8 mouse cellular contexts compared by ENCODE assay signal in the genomic region with DNA sequence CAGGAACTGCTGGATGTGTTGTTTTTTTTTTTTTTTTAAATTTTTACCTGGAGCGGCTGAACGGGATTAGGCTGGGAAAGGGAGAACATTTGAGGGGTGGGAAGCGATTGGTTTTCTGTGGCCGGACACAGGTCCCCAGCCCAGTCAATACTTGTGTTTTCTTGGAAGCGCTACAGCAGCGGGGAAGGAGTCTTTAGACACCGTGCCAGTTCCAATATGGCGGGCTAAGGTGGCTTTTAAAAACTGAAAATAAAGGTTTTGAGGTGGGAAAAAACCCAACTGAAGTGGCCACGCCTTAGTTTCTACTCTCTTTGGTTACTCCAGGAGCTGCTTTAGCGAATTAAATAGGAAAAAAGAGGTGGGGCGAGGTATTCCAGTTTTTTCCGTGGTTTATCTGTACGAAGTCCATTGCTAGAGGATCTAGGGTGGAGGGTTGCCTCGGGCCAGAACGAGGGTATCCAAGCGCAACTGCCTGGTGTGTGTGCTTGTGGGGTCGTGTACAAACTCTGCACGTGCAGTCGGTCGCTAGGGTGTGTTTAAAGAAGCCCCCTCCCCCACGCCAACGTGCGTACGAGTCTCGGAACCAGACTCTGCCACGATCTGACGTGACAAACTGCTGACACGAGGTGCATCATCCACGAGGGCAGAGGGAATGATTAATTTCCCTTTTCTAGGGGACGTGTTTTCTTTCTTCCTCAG. TPM values are rescaled to one million over a fixed set of nuclear protein-coding genes. Genes with fewer than 3 reads are reported as not detected.
DNase-seq lines count a peak whose midpoint lies in the region; ATAC-seq lines count a peak whose summit lies in the region.

No protein-coding gene starts in this region.

- H3K9ac ChIP-seq in forebrain, embryonic 13.5 days = peak overlapping the region; percentile 64
- 0 out of 2 replicates have a peak overlapping the region, but pooled peaks have one; percentile 15 for H3K9ac ChIP-seq in neural tube, embryonic 11.5 days (ENCODE audit: low read length)

- H3K9me3 ChIP-seq in forebrain, embryonic 13.5 days (replicated peaks) = no peaks in the 10 kb centered on the region
- H3K9me3 ChIP-seq in limb, embryonic 10.5 days (replicated peaks) = no peaks in the 10 kb centered on the region
- no peaks in the 10 kb centered on the region for H3K9me3 ChIP-seq in neural tube, embryonic 11.5 days (ENCODE audit: control insufficient read depth, low read length)

- peak; percentile 2 for DNase-seq in kidney, adult 11 months
- no peak for DNase-seq in kidney, postnatal 25 days
- DNase-seq in NIH3T3 (ENCODE audit: low read depth) = peak; percentile 36
- peak; percentile 42 for DNase-seq in limb, embryonic 10.5 days (ENCODE audit: low spot score)
- DNase-seq in neural tube, embryonic 11.5 days (ENCODE audit: low spot score) = peak; percentile 38
- DNase-seq in frontal cortex, adult 2 months (ENCODE audit: extremely low spot score in 1 of 2, low spot score in 1 of 2) = no peak
- no peak for DNase-seq in cerebellum, adult 18-20 months

- no peak overlapping the region for H3K27ac ChIP-seq in forebrain, embryonic 13.5 days
- H3K27ac ChIP-seq in limb, embryonic 10.5 days = no peak overlapping the region
- H3K27ac ChIP-seq in neural tube, embryonic 11.5 days (ENCODE audit: low read depth, low read length) = no peak overlapping the region

- WGBS in forebrain, embryonic 13.5 days = under 1% methylated on average over 30 of the region's 30 CpGs
- WGBS in limb, embryonic 10.5 days = under 1% methylated on average over 30 of the region's 30 CpGs
- under 1% methylated on average over 30 of the region's 30 CpGs for WGBS in neural tube, embryonic 11.5 days

- peak overlapping the region; percentile 56 for H3K4me3 ChIP-seq in forebrain, embryonic 13.5 days
- H3K4me3 ChIP-seq in limb, embryonic 10.5 days = peak overlapping the region; percentile 64
- H3K4me3 ChIP-seq in neural tube, embryonic 11.5 days (ENCODE audit: low read depth, low read length) = peak overlapping the region; percentile 56

- H3K4me1 ChIP-seq in forebrain, embryonic 13.5 days = peaks cover 22% of the 10 kb centered on the region
- H3K4me1 ChIP-seq in limb, embryonic 10.5 days = peaks cover 32% of the 10 kb centered on the region
- H3K4me1 ChIP-seq in neural tube, embryonic 11.5 days (ENCODE audit: control insufficient read depth, insufficient read depth, low read length) = 0 out of 2 replicates have a peak, but pooled peaks cover 6% of the 10 kb centered on the region

- H3K4me2 ChIP-seq in forebrain, embryonic 13.5 days = peak overlapping the region; percentile 93
- H3K4me2 ChIP-seq in neural tube, embryonic 11.5 days (ENCODE audit: low read depth) = peak overlapping the region; percentile 94

- peaks cover 66% of the 10 kb centered on the region for H3K27me3 ChIP-seq in forebrain, embryonic 13.5 days
- peaks cover 89% of the 10 kb centered on the region for H3K27me3 ChIP-seq in limb, embryonic 10.5 days (ENCODE audit: low read depth, poor library complexity, severe bottlenecking)
- H3K27me3 ChIP-seq in neural tube, embryonic 11.5 days (ENCODE audit: control insufficient read depth, insufficient read depth, low read length) = peaks cover 53% of the 10 kb centered on the region

- 0 out of 2 replicates have a peak, but pooled peaks have one; percentile 7 for ATAC-seq in forebrain, embryonic 13.5 days
- no peak for ATAC-seq in neural tube, embryonic 11.5 days (ENCODE audit: insufficient read depth, low FRiP score, low TSS enrichment)

- H3K36me3 ChIP-seq in forebrain, embryonic 13.5 days (ENCODE audit: poor library complexity, severe bottlenecking) = no peaks in the 10 kb centered on the region
- H3K36me3 ChIP-seq in limb, embryonic 10.5 days = no peaks in the 10 kb centered on the region
- no peaks in the 10 kb centered on the region for H3K36me3 ChIP-seq in neural tube, embryonic 11.5 days (ENCODE audit: control insufficient read depth, insufficient read depth, low read length)

RNA-seq across cellular contexts. Expression of a gene that starts 3.3 kb away (rescaled TPM):
- polyA plus RNA-seq in forebrain, embryonic 13.5 days (2015; fragmentation: Nextera tagmentation; extraction: Ambion mirVana) = 1.8 and 2.4 TPM in 2 replicates
- polyA plus RNA-seq in limb, embryonic 10.5 days (2016; fragmentation: Nextera tagmentation; extraction: Ambion mirVana) = 0.95 and 1.1 TPM in 2 replicates
- polyA plus RNA-seq in neural tube, embryonic 11.5 days (2014; fragmentation: Nextera tagmentation; extraction: Ambion mirVana) = 2.0 and 2.7 TPM in 2 replicates
- 2.1 and 2.3 TPM in 2 replicates for polyA plus RNA-seq in frontal cortex, adult 2 months (2012; rRNA removed)

Comparison
In these comparisons a context has a peak if more than half of its experiments do, and no peak if none do; other contexts are left out.
1. DNase-seq: peak in kidney, adult 11 months (single experiment), NIH3T3 (single experiment), limb, embryonic 10.5 days (single experiment) and neural tube, embryonic 11.5 days (single experiment); none in kidney, postnatal 25 days (0 of 2), frontal cortex, adult 2 months (0 of 2) and cerebellum, adult 18-20 months (0 of 2).
2. Peak in every context shown above with its lines, with median percentiles within 50 percentile points of each other: H3K4me3 ChIP-seq.